Mouse (Mus musculus) cerebellum, adult 2 months (tissue): ENCODE measurements around the gene Nid1. TPM values are rescaled to one million over a fixed set of nuclear protein-coding genes. Genes with fewer than 3 reads are reported as not detected.
A peak's percentile ranks its signal among the peaks of the same experiment; 100 is the strongest.

Experiments
- DNase-seq, 2 experiments: peaks; one replicate each; pipeline ENCODE4 v3.0.0; 2021
- H3K27ac ChIP-seq: fragments of 200-500 bp; 2 replicates; pipeline ENCODE4 v1.5.1; 2012; ENCODE audit warnings: low read length, control low read depth, inconsistent platforms; ENCODE audit not compliant: insufficient read depth
- H3K27me3 ChIP-seq: fragments of 200-500 bp; 2 replicates; pipeline ENCODE4 v1.6.1; 2012; ENCODE audit warnings: inconsistent platforms, mild to moderate bottlenecking, low read length, moderate library complexity; ENCODE audit not compliant: control insufficient read depth, insufficient read depth
- H3K4me1 ChIP-seq: fragments of 200-500 bp; 2 replicates; pipeline ENCODE4 v1.6.1; 2011; ENCODE audit warnings: low read length; ENCODE audit not compliant: control insufficient read depth, insufficient read depth
- H3K4me3 ChIP-seq: fragments of 200-500 bp; replicated peaks from 2 replicates; pipeline ENCODE3; 2011; ENCODE audit warnings: mild to moderate bottlenecking, low read depth, low read length, control low read depth; ENCODE audit not compliant: insufficient read depth
- CTCF ChIP-seq: fragments of 200-500 bp; IDR thresholded peaks from 2 replicates; pipeline ENCODE4 v1.5.1; 2011; ENCODE audit warnings: low read depth, mild to moderate bottlenecking, control low read depth, low read length, moderate library complexity, borderline replicate concordance; ENCODE audit not compliant: insufficient read depth
- POLR2A ChIP-seq: fragments of 200-500 bp; IDR thresholded peaks from 2 replicates; pipeline ENCODE4 v1.6.1; 2011; ENCODE audit warnings: low read length, control low read depth, borderline replicate concordance; ENCODE audit not compliant: insufficient read depth
- WGBS: fragments of 180-500 bp; shearing (Covaris S2); methylation state at CpG from one replicate; pipeline ENCODE4 v1.1.7; 2018; 5-methylcytosine and 5-hydroxymethylcytosine counted together
- polyA plus RNA-seq: library from polyadenylated mRNA; depleted of rRNA; stranded (reverse); fragments of >200 nt; gene quantifications from 2 replicates; pipeline ENCODE4 v1.2.3, GENCODE M21; 2012

The Nid1 gene
- polyA plus RNA-seq, 1 experiment: 14.4 TPM

GRCm38 (mm10) chr13:13523625-13524584, 86.6 kb downstream of the Nid1 start:
- no peak overlapping the region for H3K27ac ChIP-seq
- DNase-seq: no peak
- TF ChIP-seq CTCF (no peak), POLR2A (no peak)
- 81% methylated on average over 9 of the region's 9 CpGs for WGBS
- H3K4me1 ChIP-seq: peaks cover 3% of the 10 kb centered on the region; the same call in 1 of the 2 replicates
- H3K4me3 ChIP-seq: no peak overlapping the region
- H3K27me3 ChIP-seq: no peaks in the 10 kb centered on the region; the same call in 1 of the 2 replicates

GRCm38 (mm10) chr13:13525205-13525604, 87.9 kb downstream of the Nid1 start:
- Histone ChIP-seq H3K27me3 (no peaks in the 10 kb centered on the region; the same call in 1 of the 2 replicates), H3K4me1 (peaks cover 3% of the 10 kb centered on the region; the same call in 1 of the 2 replicates), H3K27ac (no peak overlapping the region), H3K4me3 (no peak overlapping the region)
- no peak for DNase-seq
- WGBS: 84% methylated on average over 2 of the region's 2 CpGs
- no peak for TF ChIP-seq POLR2A
- no peak for TF ChIP-seq CTCF

GRCm38 (mm10) chr13:13525877-13526276, 88.5 kb downstream of the Nid1 start:
- TF ChIP-seq CTCF (no peak), POLR2A (no peak)
- DNase-seq: no peak
- H3K27ac ChIP-seq: no peak overlapping the region
- H3K27me3 ChIP-seq: no peaks in the 10 kb centered on the region; the same call in 1 of the 2 replicates
- H3K4me3 ChIP-seq: no peak overlapping the region
- 89% methylated on average over 5 of the region's 5 CpGs for WGBS
- peaks cover 3% of the 10 kb centered on the region; the same call in 1 of the 2 replicates for H3K4me1 ChIP-seq

GRCm38 (mm10) chr13:13529115-13529542, 91.8 kb downstream of the Nid1 start:
- no peak for TF ChIP-seq CTCF
- TF ChIP-seq POLR2A: no peak
- WGBS: 10% methylated on average over 11 of the region's 11 CpGs
- Histone ChIP-seq H3K4me3 (no peak overlapping the region), H3K27ac (no peak overlapping the region), H3K27me3 (no peaks in the 10 kb centered on the region; the same call in 1 of the 2 replicates), H3K4me1 (peaks cover 3% of the 10 kb centered on the region; the same call in 1 of the 2 replicates)
- DNase-seq: peak; percentile 89

GRCm38 (mm10) chr13:13530913-13531312, 93.6 kb downstream of the Nid1 start:
- 94% methylated on average over 4 of the region's 4 CpGs for WGBS

GRCm38 (mm10) chr13:13531923-13532322, 94.6 kb downstream of the Nid1 start:
- TF ChIP-seq POLR2A (no peak), CTCF (no peak)
- Histone ChIP-seq H3K4me3 (no peak overlapping the region), H3K4me1 (peaks cover 3% of the 10 kb centered on the region; the same call in 1 of the 2 replicates), H3K27ac (no peak overlapping the region), H3K27me3 (no peaks in the 10 kb centered on the region)
- 79% methylated on average over 7 of the region's 7 CpGs for WGBS
- DNase-seq: no peak

More at GRCm38 (mm10) chr13:13530913-13531312, 93.6 kb downstream of the Nid1 start:
- Histone ChIP-seq H3K4me3 (no peak overlapping the region), H3K27me3 (no peaks in the 10 kb centered on the region), H3K4me1 (peaks cover 3% of the 10 kb centered on the region; the same call in 1 of the 2 replicates), H3K27ac (no peak overlapping the region)
- TF ChIP-seq POLR2A (no peak), CTCF (no peak)
- DNase-seq: no peak

GRCm38 (mm10) chr13:13536555-13536954, 99.2 kb downstream of the Nid1 start:
- Histone ChIP-seq H3K4me3 (no peak overlapping the region), H3K4me1 (peaks cover 7% of the 10 kb centered on the region; the same call in 1 of the 2 replicates), H3K27ac (no peak overlapping the region), H3K27me3 (no peaks in the 10 kb centered on the region)
- TF ChIP-seq POLR2A: no peak
- no peak for TF ChIP-seq CTCF
- 94% methylated on average over 2 of the region's 2 CpGs for WGBS
- no peak for DNase-seq

GRCm38 (mm10) chr13:13537272-13538015, 100.1 kb downstream of the Nid1 start:
- H3K4me1 ChIP-seq: peaks cover 7% of the 10 kb centered on the region; the same call in 1 of the 2 replicates
- no peaks in the 10 kb centered on the region for H3K27me3 ChIP-seq
- H3K27ac ChIP-seq: no peak overlapping the region
- DNase-seq: no peak
- 95% methylated on average over 2 of the region's 2 CpGs for WGBS
- no peak overlapping the region for H3K4me3 ChIP-seq
- TF ChIP-seq POLR2A: no peak
- TF ChIP-seq CTCF: no peak
